Mouse (Mus musculus) adrenal gland, postnatal 36 days (tissue): ENCODE results near the gene Dtnb. TPM values are rescaled to one million over a fixed set of nuclear protein-coding genes. Genes with fewer than 3 reads are reported as not detected.

ENCODE experiments used
- DNase-seq, 2 experiments: peaks; one replicate each; pipeline ENCODE4 v3.0.0; 2021; ENCODE audit warnings: mixed read lengths in 1 of 2
- microRNA-seq: library from miRNA; unstranded; fragments of <30 nt; microRNA quantifications from one replicate; pipeline ENCODE4 v1.2.0, GENCODE M21; 2021
- total RNA-seq, 2 experiments: library from RNA; stranded (reverse); gene quantifications; 2 replicates each; pipeline ENCODE4 v1.2.3; 2021

Dtnb gene
- total RNA-seq, 2 experiments from 2014 or later = 30.1 to 43.3 TPM

- DNase-seq = peak; percentile 89 to 92
Observed at GRCm38 (mm10) chr12:3806703-3807547, 234.7 kb downstream of the Dtnb start.

GRCm38 (mm10) chr12:3807548-3808395 is 235.6 kb downstream of the Dtnb start:
- DNase-seq = peak; percentile 64 to 85

GRCm38 (mm10) chr12:3808396-3808981 is 236.3 kb downstream of the Dtnb start:
- DNase-seq = peak in 1 of 2 experiments; percentile 53

GRCm38 (mm10) chr12:3809520-3810180 is 237.5 kb downstream of the Dtnb start:
- DNase-seq = no peak

GRCm38 (mm10) chr12:3810455-3810854 is 238.3 kb downstream of the Dtnb start:
- no peak for DNase-seq

GRCm38 (mm10) chr12:3811596-3811995 is 239.4 kb downstream of the Dtnb start:
- no peak for DNase-seq

- no peak for DNase-seq
Observed at GRCm38 (mm10) chr12:3812251-3812650, 240.1 kb downstream of the Dtnb start.

GRCm38 (mm10) chr12:3813138-3813537 is 241.0 kb downstream of the Dtnb start:
- DNase-seq = no peak

GRCm38 (mm10) chr12:3815386-3815785 is 243.2 kb downstream of the Dtnb start:
- no peak for DNase-seq

- DNase-seq = no peak
Observed at GRCm38 (mm10) chr12:3817033-3817432, 244.9 kb downstream of the Dtnb start.

GRCm38 (mm10) chr12:3817566-3817965 is 245.4 kb downstream of the Dtnb start:
- peak; percentile 80 to 84 for DNase-seq

- no peak for DNase-seq
Observed at GRCm38 (mm10) chr12:3819899-3820298, 247.7 kb downstream of the Dtnb start.

GRCm38 (mm10) chr12:3823408-3823807 is 251.2 kb downstream of the Dtnb start:
- no peak for DNase-seq

- no peak for DNase-seq
Observed at GRCm38 (mm10) chr12:3824906-3825713, 252.9 kb downstream of the Dtnb start.

- no peak for DNase-seq
Observed at GRCm38 (mm10) chr12:3825714-3826080, 253.5 kb downstream of the Dtnb start.

GRCm38 (mm10) chr12:3827771-3828170 is 255.6 kb downstream of the Dtnb start:
- no peak for DNase-seq

Small RNA genes lying within 50 kb of the gene (microRNA-seq; reads per million reads assigned to microRNA genes)
- gene Gm26050 = not detected

Other genes with a start within 250 kb of the Dtnb start
- gene Kif3c, start 207.2 kb upstream of the Dtnb start, total RNA-seq = 10 to 100 TPM; 19.1 to 30.6 TPM
- 10 to 100 TPM; 32.7 to 39.6 TPM for gene Asxl2, start 145.5 kb upstream of the Dtnb start, total RNA-seq
- gene Dnmt3a, start 233.6 kb downstream of the Dtnb start, total RNA-seq = 10 to 100 TPM; 51.6 to 52.4 TPM